Mouse (Mus musculus) common myeloid progenitor, adult 5-6 weeks (primary cell): ENCODE measurements around the gene Olfr1418. TPM values are rescaled to one million over a fixed set of nuclear protein-coding genes. Genes with fewer than 3 reads are reported as not detected.
A peak's percentile ranks its signal among the peaks of the same experiment; 100 is the strongest.

Experiments used
- ATAC-seq: replicated peaks from 2 replicates; pipeline ENCODE4 v1.8.0; 2016; ENCODE audit warnings: low read depth, mild to moderate bottlenecking, moderate TSS enrichment, inconsistent platforms; ENCODE audit not compliant: poor library complexity, severe bottlenecking
- total RNA-seq: library from RNA; stranded (forward); fragments of 200-1000, 187-1606 nt; gene quantifications from 2 replicates; pipeline ENCODE4 v1.2.3, GENCODE M21; 2017

The Olfr1418 gene
- not detected in 2 replicates for total RNA-seq

GRCm38 (mm10) chr19:11860966-11861365 lies at the start of gene Olfr1418:
Gene Olfr1418 (minus strand): TSS chr19:11861066.
- no peak for ATAC-seq

GRCm38 (mm10) chr19:11886265-11886664 lies 25.4 kb upstream of the Olfr1418 start, which contains the start of gene Olfr1420:
Gene Olfr1420 (plus strand): TSS chr19:11886565.
- no peak for ATAC-seq

- peak; percentile 58; the same call in 1 of the 2 replicates for ATAC-seq
Observed at GRCm38 (mm10) chr19:11878404-11878803, 17.5 kb upstream of the Olfr1418 start.

- no peak for ATAC-seq
Observed at GRCm38 (mm10) chr19:11875006-11875405, 14.1 kb upstream of the Olfr1418 start, which contains the start of gene Olfr1419. Gene Olfr1419 (minus strand): TSS chr19:11875106.

GRCm38 (mm10) chr19:11867837-11868236 lies 7.0 kb upstream of the Olfr1418 start:
- ATAC-seq: no peak

GRCm38 (mm10) chr19:11856506-11856905 lies 4.4 kb downstream of the Olfr1418 start:
- no peak for ATAC-seq

GRCm38 (mm10) chr19:11854821-11855220 lies 6.0 kb downstream of the Olfr1418 start:
- ATAC-seq: no peak

- peak; percentile 62; the same call in 1 of the 2 replicates for ATAC-seq
Observed at GRCm38 (mm10) chr19:11852652-11853051, 8.2 kb downstream of the Olfr1418 start.

GRCm38 (mm10) chr19:11846333-11846732 lies 14.5 kb downstream of the Olfr1418 start:
- peak; percentile 78 for ATAC-seq

GRCm38 (mm10) chr19:11839119-11839518 lies 21.7 kb downstream of the Olfr1418 start, which contains the start of gene Olfr1417:
Gene Olfr1417 (minus strand): TSS chr19:11839219.
- no peak for ATAC-seq

GRCm38 (mm10) chr19:11823346-11824065 lies 37.4 kb downstream of the Olfr1418 start:
- ATAC-seq: no peak

- no peak for ATAC-seq
Observed at GRCm38 (mm10) chr19:11820211-11820610, 40.7 kb downstream of the Olfr1418 start.

GRCm38 (mm10) chr19:11819800-11820199 lies 41.1 kb downstream of the Olfr1418 start:
- peak; percentile 79 for ATAC-seq

- no peak for ATAC-seq
Observed at GRCm38 (mm10) chr19:11819143-11819700, 41.6 kb downstream of the Olfr1418 start, which contains the start of gene Stx3. Gene Stx3 (minus strand): TSS chr19:11819403.

GRCm38 (mm10) chr19:11818199-11819142 lies 42.4 kb downstream of the Olfr1418 start:
- peak; percentile 20; the same call in 1 of the 2 replicates for ATAC-seq

GRCm38 (mm10) chr19:11817586-11817985 lies 43.3 kb downstream of the Olfr1418 start:
- ATAC-seq: 0 out of 2 replicates have a peak, but pooled peaks have one; percentile 1

- ATAC-seq: no peak
Observed at GRCm38 (mm10) chr19:11816706-11817105, 44.2 kb downstream of the Olfr1418 start.

- no peak for ATAC-seq
Observed at GRCm38 (mm10) chr19:11814742-11815333, 46.0 kb downstream of the Olfr1418 start.

- ATAC-seq: no peak
Observed at GRCm38 (mm10) chr19:11813649-11814048, 47.2 kb downstream of the Olfr1418 start.

- no peak for ATAC-seq
Observed at GRCm38 (mm10) chr19:11813136-11813535, 47.7 kb downstream of the Olfr1418 start.
